Mouse (Mus musculus) intestine, embryonic 16.5 days (tissue): ENCODE measurements at regions not wholly inside any gene's neighbourhood (a gene's known extent, or its start where the extent isn't known, plus 50 kb on each side); places are given as distances from the start of the nearest gene placed in this dataset.
A peak's percentile ranks its signal among the peaks of the same experiment; 100 is the strongest.

Experiments
- ATAC-seq: fragments of 200-750 bp; cut with Nextera tagmentation; 2 replicates; pipeline ENCODE4 v1.8.0; 2017; ENCODE audit warnings: moderate TSS enrichment, moderate library complexity
- H3K27ac ChIP-seq: fragments of 300-500 bp; sonication (generic); 2 replicates; pipeline ENCODE4 v1.5.1; 2014; ENCODE audit warnings: mild to moderate bottlenecking, low read length
- H3K27me3 ChIP-seq: fragments of 300-500 bp; sonication (generic); replicated peaks from 2 replicates; pipeline ENCODE4 v1.6.1; 2014; ENCODE audit warnings: low read length, control low read depth, mixed read lengths; ENCODE audit not compliant: control insufficient read depth, insufficient read depth
- H3K36me3 ChIP-seq: fragments of 300-500 bp; sonication (generic); 2 replicates; pipeline ENCODE4 v1.6.1; 2014; ENCODE audit warnings: low read length, control low read depth; ENCODE audit not compliant: control insufficient read depth, insufficient read depth
- H3K4me1 ChIP-seq: fragments of 300-500 bp; sonication (generic); 2 replicates; pipeline ENCODE4 v1.6.1; 2014; ENCODE audit warnings: low read length, control low read depth, mixed read lengths; ENCODE audit not compliant: control insufficient read depth, insufficient read depth
- H3K4me2 ChIP-seq: fragments of 300-500 bp; sonication (generic); 2 replicates; pipeline ENCODE4 v1.6.1; 2014; ENCODE audit warnings: low read depth, low read length, control low read depth
- H3K4me3 ChIP-seq: fragments of 300-500 bp; sonication (generic); 2 replicates; pipeline ENCODE4 v1.5.1; 2014; ENCODE audit warnings: mild to moderate bottlenecking, low read length
- H3K9ac ChIP-seq: fragments of 300-500 bp; sonication (generic); 2 replicates; pipeline ENCODE4 v1.6.1; 2014; ENCODE audit warnings: low read depth, low read length
- H3K9me3 ChIP-seq: fragments of 300-500 bp; sonication (generic); 2 replicates; pipeline ENCODE4 v1.6.1; 2016; ENCODE audit warnings: low read length, control low read depth; ENCODE audit not compliant: control insufficient read depth
- WGBS: fragments of 180-500 bp; shearing (Covaris S2); extraction: QIAGEN DNeasy Blood & Tissue Kit; methylation state at CpG from one replicate; pipeline ENCODE4 v1.1.7; 2014; 5-methylcytosine and 5-hydroxymethylcytosine counted together

DNA sequence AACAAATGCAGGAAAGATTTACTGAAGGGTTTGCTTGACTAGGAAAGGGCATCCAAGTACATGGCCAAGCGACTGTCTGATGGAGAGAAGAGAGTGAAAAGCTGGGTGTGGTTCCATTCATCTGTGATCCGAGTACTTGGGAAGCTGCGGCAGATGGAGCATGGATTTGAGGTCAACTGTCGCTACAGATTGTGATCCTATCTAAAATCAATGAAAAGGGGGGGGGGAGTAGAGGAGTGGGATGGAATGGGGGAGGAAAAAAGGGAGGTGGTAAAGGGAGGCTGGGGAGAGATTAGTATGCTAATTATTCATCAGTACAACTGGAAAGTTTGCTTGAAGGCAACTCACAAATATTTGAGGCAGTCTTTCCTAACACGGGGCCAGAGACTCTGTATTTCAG, 213.4 kb downstream of the Dyrk2 start:
- no peak overlapping the region for H3K27ac ChIP-seq
- 69% methylated on average over 5 of the region's 5 CpGs for WGBS
- no peaks in the 10 kb centered on the region for H3K9me3 ChIP-seq
- no peaks in the 10 kb centered on the region for H3K27me3 ChIP-seq
- no peaks in the 10 kb centered on the region for H3K36me3 ChIP-seq
- ATAC-seq: no peak
- no peak overlapping the region for H3K4me2 ChIP-seq
- H3K9ac ChIP-seq: no peak overlapping the region
- no peak overlapping the region for H3K4me3 ChIP-seq
- no peaks in the 10 kb centered on the region for H3K4me1 ChIP-seq

DNA sequence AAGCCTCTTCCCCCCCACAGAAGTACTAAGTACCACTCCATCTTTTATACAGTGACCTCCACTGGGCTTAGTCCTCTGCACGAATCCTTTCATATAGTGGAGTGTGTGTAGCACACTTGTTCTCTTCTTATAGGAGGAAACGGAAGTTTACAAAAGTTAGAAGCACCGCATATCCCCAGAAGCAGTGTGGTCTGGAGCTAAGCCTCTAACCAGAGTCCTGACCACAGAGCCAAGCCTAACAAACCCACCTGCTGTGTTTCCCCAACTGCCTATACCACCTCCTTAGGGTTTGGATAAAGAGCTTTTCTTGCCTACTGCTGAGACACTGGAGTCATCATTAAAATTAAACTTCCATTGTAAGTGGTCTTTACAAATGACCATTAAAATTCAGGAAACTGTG, 204.0 kb downstream of the Dyrk2 start:
- no peak for ATAC-seq
- Histone ChIP-seq H3K4me2 (no peak overlapping the region), H3K9me3 (no peaks in the 10 kb centered on the region), H3K27ac (no peak overlapping the region), H3K4me1 (no peaks in the 10 kb centered on the region), H3K9ac (no peak overlapping the region), H3K36me3 (no peaks in the 10 kb centered on the region), H3K4me3 (no peak overlapping the region), H3K27me3 (no peaks in the 10 kb centered on the region)
- 58% methylated on average over 3 of the region's 3 CpGs for WGBS

DNA sequence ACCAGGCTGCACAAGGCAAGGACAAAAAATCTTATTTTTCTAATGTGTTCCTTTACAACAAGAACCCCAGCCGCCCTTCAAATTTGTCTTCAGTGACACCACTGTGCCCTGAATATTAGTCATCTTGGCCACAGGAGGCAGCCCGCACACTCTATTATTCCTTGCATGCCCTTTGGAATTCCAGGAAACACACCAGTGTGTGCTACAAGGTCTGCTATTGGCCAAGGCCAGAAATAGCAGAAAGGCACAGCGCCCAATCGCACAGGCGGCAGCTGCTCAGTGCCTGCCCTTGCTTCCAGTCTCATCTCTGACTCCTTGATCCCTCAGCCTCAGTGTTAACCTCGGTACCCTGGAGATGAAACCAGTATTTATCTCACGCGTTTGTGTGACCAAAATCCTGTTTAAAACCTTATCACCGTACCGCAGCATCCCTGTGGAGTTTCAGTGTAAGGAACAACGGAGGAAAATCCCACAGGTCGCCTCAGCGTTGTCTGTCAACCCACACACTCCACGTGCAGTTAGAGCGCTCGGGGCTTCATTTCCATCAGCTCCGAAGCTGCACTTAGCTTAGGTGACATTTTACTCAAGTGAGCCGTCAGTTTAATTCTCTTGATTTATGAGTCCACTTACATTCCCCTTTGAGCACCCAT, 194.1 kb downstream of the Dyrk2 start:
- H3K36me3 ChIP-seq: no peaks in the 10 kb centered on the region
- H3K27me3 ChIP-seq: no peaks in the 10 kb centered on the region
- H3K4me3 ChIP-seq: no peak overlapping the region
- H3K9me3 ChIP-seq: no peaks in the 10 kb centered on the region
- no peak overlapping the region for H3K9ac ChIP-seq
- no peak overlapping the region for H3K27ac ChIP-seq
- 36% methylated on average over 18 of the region's 18 CpGs for whole genome bisulfite sequencing
- ATAC-seq: peak; percentile 76; the same call in 1 of the 2 replicates
- peak overlapping the region; percentile 8; the same call in 1 of the 2 replicates for H3K4me2 ChIP-seq
- H3K4me1 ChIP-seq: no peaks in the 10 kb centered on the region

DNA sequence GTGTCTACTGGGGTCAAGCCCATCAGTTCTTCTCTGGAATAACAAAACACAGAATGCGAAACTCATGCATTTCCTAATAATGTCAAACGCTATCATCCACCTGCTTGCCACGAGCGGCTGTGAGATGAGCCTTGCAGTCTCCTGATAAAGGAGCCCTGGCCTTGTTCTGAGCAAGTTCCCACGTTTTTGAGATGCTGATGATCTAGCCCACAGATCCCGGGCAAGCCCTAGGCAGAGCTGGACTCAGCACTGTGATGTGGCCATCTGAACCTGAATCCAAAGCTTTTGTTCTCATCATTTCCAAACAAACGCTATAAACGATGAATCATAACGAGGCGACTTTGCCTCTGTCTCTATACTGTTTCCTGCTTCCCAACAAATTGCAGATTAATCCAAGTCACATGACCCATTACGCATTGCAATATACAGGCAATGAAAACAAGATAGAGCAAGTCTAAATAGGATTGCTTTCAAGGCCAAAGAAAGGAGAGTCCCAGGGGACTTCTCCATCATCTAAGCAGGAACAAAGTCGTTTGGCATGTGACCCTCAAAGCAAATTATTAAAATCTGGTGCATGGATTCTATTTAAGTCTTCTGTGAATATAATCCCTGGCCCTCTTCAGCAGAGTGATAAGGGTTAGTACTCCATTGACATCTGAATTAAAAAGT, 191.1 kb downstream of the Dyrk2 start:
- no peaks in the 10 kb centered on the region for H3K9me3 ChIP-seq

DNA sequence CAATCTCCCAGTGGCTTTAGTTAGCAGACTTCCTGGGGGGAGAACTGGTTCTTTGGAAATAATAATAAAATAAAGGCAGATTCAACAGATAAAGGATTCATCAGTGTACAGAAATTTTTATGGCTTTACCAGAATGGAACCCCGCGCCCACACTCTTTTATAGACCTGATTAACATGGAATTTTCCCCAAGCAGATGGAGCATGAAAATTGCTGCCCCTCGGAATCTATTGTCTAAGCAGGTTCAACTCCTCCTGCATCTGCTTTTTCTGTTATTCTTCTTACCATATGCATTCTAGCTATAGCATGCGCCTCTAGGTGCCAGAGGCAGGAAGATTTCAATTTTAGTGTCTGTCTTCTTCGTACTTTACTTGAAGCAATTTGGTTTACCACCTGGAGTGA, 190.5 kb downstream of the Dyrk2 start:
- Histone ChIP-seq H3K4me1 (no peaks in the 10 kb centered on the region), H3K4me2 (no peak overlapping the region), H3K9ac (no peak overlapping the region), H3K4me3 (no peak overlapping the region), H3K9me3 (no peaks in the 10 kb centered on the region), H3K27me3 (no peaks in the 10 kb centered on the region), H3K27ac (no peak overlapping the region), H3K36me3 (no peaks in the 10 kb centered on the region)
- WGBS: 76% methylated on average over 5 of the region's 5 CpGs
- ATAC-seq: no peak

More for the DNA sequence above, 191.1 kb downstream of the Dyrk2 start:
- Histone ChIP-seq H3K4me1 (no peaks in the 10 kb centered on the region), H3K4me3 (no peak overlapping the region), H3K9ac (no peak overlapping the region), H3K27ac (no peak overlapping the region), H3K4me2 (no peak overlapping the region), H3K27me3 (no peaks in the 10 kb centered on the region), H3K36me3 (no peaks in the 10 kb centered on the region)
- 74% methylated on average over 12 of the region's 12 CpGs for WGBS
- no peak for ATAC-seq

DNA sequence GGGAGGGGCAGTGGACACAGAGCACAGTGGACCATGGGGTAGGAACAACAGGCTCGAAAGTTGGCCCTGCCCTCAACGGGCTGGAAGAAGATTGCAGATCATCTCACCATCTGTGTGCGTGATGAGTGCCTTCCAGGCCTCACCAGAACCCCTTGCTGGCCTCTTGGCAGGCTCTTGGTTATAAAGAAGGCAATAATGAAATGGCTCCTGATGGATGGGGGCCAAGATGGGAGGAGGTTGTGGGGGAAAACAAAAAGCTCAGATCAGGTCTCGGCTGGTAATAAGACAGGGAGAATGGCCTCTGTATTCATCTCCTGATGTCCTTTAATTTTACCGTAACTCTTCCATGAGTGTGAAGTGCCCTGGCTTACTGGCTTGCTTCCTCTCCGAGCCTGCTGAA, 189.1 kb downstream of the Dyrk2 start:
- ATAC-seq: no peak
- Histone ChIP-seq H3K27me3 (no peaks in the 10 kb centered on the region), H3K4me2 (no peak overlapping the region), H3K4me3 (no peak overlapping the region), H3K4me1 (no peaks in the 10 kb centered on the region), H3K36me3 (no peaks in the 10 kb centered on the region), H3K27ac (no peak overlapping the region), H3K9ac (no peak overlapping the region), H3K9me3 (no peaks in the 10 kb centered on the region)
- WGBS: 77% methylated on average over 6 of the region's 6 CpGs

DNA sequence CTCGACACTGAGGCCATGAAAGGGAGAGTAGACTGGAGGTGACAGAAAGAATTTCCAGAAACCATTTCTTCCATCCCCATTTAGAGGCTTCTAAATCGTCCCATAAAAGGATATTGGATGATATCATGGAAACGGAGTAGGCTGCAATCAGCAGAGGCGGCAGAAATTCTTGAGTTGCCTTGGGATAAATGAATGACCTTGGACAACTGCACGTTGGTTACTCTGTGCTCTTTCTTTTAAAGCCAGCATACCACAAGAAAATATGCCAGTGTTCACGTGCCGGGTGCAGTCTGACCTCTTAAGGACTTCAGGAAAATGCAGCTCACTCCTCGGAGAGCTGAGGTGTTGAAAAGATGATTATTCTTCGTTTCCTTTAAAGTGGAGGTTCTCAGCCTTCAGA, 186.7 kb downstream of the Dyrk2 start:
- Histone ChIP-seq H3K9me3 (no peaks in the 10 kb centered on the region), H3K27me3 (no peaks in the 10 kb centered on the region), H3K4me3 (no peak overlapping the region), H3K27ac (no peak overlapping the region), H3K9ac (no peak overlapping the region), H3K4me1 (no peaks in the 10 kb centered on the region), H3K4me2 (no peak overlapping the region), H3K36me3 (no peaks in the 10 kb centered on the region)
- 72% methylated on average over 9 of the region's 9 CpGs for WGBS
- no peak for ATAC-seq

DNA sequence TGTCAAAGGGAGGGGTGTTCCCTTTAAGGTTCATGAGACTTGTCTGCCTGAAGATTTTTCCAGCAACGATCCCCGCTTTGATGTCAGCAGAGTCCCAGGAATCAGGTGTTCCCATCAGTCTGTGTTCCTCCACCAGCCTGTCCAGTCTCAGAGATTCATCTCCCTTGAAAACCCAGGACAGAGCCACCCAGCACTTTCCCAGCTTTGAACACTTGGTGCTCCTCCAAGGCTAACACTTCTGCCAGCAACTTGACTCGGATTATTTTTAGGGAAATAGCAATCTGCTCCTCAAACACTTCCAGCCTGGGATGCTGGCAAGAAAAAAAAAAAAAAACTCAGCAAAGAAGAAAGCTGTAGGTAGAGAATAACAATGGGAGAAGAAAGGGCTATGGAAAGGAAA, 170.7 kb downstream of the Dyrk2 start:
- Histone ChIP-seq H3K4me2 (no peak overlapping the region), H3K4me3 (no peak overlapping the region), H3K27ac (no peak overlapping the region), H3K9me3 (no peaks in the 10 kb centered on the region), H3K4me1 (no peaks in the 10 kb centered on the region), H3K36me3 (no peaks in the 10 kb centered on the region), H3K9ac (no peak overlapping the region), H3K27me3 (no peaks in the 10 kb centered on the region)
- no peak for ATAC-seq
- 83% methylated on average over 3 of the region's 3 CpGs for WGBS

DNA sequence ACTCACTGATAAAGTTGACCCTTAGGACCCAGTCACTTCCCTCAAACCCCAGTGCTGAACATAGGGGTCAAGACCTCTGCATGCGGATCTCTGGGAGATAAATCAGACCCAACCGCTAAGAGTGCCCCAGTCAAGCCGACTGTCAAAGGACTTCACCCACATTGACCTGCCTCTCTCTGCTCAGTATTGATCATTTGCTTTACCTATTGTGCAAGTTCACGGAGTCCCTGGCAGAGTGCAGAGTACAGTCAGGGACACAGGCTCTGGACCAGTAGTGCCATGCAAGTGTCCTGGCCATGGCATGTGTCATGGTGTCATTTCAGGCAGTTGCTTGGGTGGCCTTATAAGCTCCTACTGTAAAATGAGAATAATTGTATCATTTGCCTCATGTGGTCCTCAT, 169.9 kb downstream of the Dyrk2 start:
- no peaks in the 10 kb centered on the region for H3K4me1 ChIP-seq
- WGBS: 88% methylated on average over 4 of the region's 4 CpGs
- no peaks in the 10 kb centered on the region for H3K36me3 ChIP-seq
- ATAC-seq: no peak
- H3K27me3 ChIP-seq: no peaks in the 10 kb centered on the region
- no peak overlapping the region for H3K4me2 ChIP-seq
- H3K27ac ChIP-seq: no peak overlapping the region
- H3K4me3 ChIP-seq: no peak overlapping the region
- no peak overlapping the region for H3K9ac ChIP-seq
- no peaks in the 10 kb centered on the region for H3K9me3 ChIP-seq

DNA sequence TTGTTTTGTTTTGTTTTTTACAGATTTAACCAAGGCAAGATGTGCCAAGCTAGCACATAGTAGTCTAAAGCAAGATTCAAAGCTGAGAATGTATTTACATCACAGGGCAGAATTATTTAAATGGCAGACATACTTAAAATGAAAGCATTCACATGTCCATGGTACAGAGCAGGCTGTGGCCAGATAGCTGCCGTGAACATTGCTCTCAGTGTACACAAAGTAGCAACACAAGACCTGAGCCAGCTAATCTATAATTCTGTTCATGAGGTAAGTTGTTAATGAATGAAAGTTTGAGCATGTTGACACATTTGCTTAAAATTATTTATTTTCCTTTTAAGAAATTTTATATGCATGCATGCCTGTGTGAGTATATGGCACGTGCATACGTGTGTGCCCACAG, 164.0 kb downstream of the Dyrk2 start:
- no peak overlapping the region for H3K4me2 ChIP-seq
- ATAC-seq: no peak
- no peak overlapping the region for H3K27ac ChIP-seq
- H3K4me3 ChIP-seq: no peak overlapping the region
- H3K4me1 ChIP-seq: no peaks in the 10 kb centered on the region
- H3K27me3 ChIP-seq: no peaks in the 10 kb centered on the region
- no peaks in the 10 kb centered on the region for H3K9me3 ChIP-seq
- no peak overlapping the region for H3K9ac ChIP-seq
- no peaks in the 10 kb centered on the region for H3K36me3 ChIP-seq
- WGBS: 83% methylated on average over 3 of the region's 3 CpGs
